Mouse (Mus musculus): ENCODE results near the gene Fam228b. TPM values are rescaled to one million over a fixed set of nuclear protein-coding genes. Genes with fewer than 3 reads are reported as not detected.
"Not testable (repeated sequence)": the region's sequence is repeated elsewhere in the genome, so short reads cannot be mapped to it uniquely, and the experiment has no call there.

Fam228b gene
- total RNA-seq, 2 experiments from 2014 or later = 19.3 to 25.0 TPM

GRCm38 (mm10) chr12:4705626-4706025 is 63.4 kb downstream of the Fam228b start:
- intact Hi-C loops (cut with DNase I); DNase-seq (ENCODE audit: low spot score in 2 of 2): not testable (repeated sequence)

GRCm38 (mm10) chr12:4694534-4694933 is 74.5 kb downstream of the Fam228b start:
- no peak for DNase-seq (ENCODE audit: low spot score in 2 of 2)
- intact Hi-C loops (cut with DNase I) = no loop called here

- intact Hi-C loops (cut with DNase I) = no loop called here
- peak in 1 of 2 experiments; percentile 29 for DNase-seq (ENCODE audit: low spot score in 2 of 2)
Measured at GRCm38 (mm10) chr12:4691193-4691592, 77.9 kb downstream of the Fam228b start.

Other genes starting within 250 kb of the Fam228b start
- 10 to 100 TPM; 61.4 to 64.2 TPM for gene Itsn2, start 176.6 kb downstream of the Fam228b start, total RNA-seq (2021)
- gene Gm3625, start 176.3 kb downstream of the Fam228b start, total RNA-seq (2021) = not detected
- 1 to 10 TPM; 1.1 to 1.8 TPM for gene Fam228a, start 30.8 kb downstream of the Fam228b start, total RNA-seq (2021)
- gene Pfn4, start 245 bp downstream of the Fam228b start, total RNA-seq (2021) = 10 to 100 TPM; 11.3 to 13.0 TPM
- 10 to 100 TPM; 85.2 to 88.0 TPM for gene Sf3b6, start 48.3 kb upstream of the Fam228b start, total RNA-seq (2021)
- gene Fkbp1b, start 72.3 kb upstream of the Fam228b start, total RNA-seq (2021) = 10 to 100 TPM; 63.5 to 91.4 TPM
- gene Wdcp, start 74.0 kb upstream of the Fam228b start, total RNA-seq (2021) = 10 to 100 TPM; 10.6 to 11.5 TPM
- gene Mfsd2b, start 105.1 kb upstream of the Fam228b start, total RNA-seq (2021) = 1 to 10 TPM in 1 of 2 experiments, under 1 TPM in 1; 0.81 to 1.0 TPM
- gene Ubxn2a, start 138.4 kb upstream of the Fam228b start, total RNA-seq (2021) = 10 to 100 TPM; 43.5 to 45.7 TPM
- gene Atad2b, start 148.1 kb upstream of the Fam228b start, total RNA-seq (2021) = 10 to 100 TPM; 24.6 to 24.7 TPM